Mouse (Mus musculus) ES-Bruce4 (cell line): ENCODE measurements around the gene Kcnip1. TPM values are rescaled to one million over a fixed set of nuclear protein-coding genes. Genes with fewer than 3 reads are reported as not detected.

ENCODE experiments used
- H3K27ac ChIP-seq: 2 replicates; pipeline ENCODE4 v1.5.1; 2012; ENCODE audit warnings: low read length, inconsistent platforms; ENCODE audit not compliant: insufficient read depth
- H3K27me3 ChIP-seq: 2 replicates; pipeline ENCODE4 v1.6.1; 2012; ENCODE audit warnings: mild to moderate bottlenecking, low read length, inconsistent platforms; ENCODE audit not compliant: control insufficient read depth, poor library complexity, insufficient read depth, severe bottlenecking
- H3K36me3 ChIP-seq: 2 replicates; pipeline ENCODE4 v1.6.1; 2012; ENCODE audit warnings: inconsistent platforms, mild to moderate bottlenecking, low read length, moderate library complexity; ENCODE audit not compliant: control insufficient read depth, poor library complexity, insufficient read depth, severe bottlenecking
- H3K4me1 ChIP-seq: one replicate; pipeline ENCODE4 v1.8.1; 2011; ENCODE audit warnings: low read length; ENCODE audit not compliant: control insufficient read depth, insufficient read depth
- H3K4me3 ChIP-seq: 2 replicates; pipeline ENCODE4 v1.5.1; 2011; ENCODE audit warnings: low read depth, mild to moderate bottlenecking, low read length
- H3K9ac ChIP-seq: 2 replicates; pipeline ENCODE4 v1.6.1; 2012; ENCODE audit warnings: low read depth, mild to moderate bottlenecking, inconsistent platforms; ENCODE audit not compliant: poor library complexity, severe bottlenecking
- H3K9me3 ChIP-seq: replicated peaks from 2 replicates; pipeline ENCODE4 v1.6.1; 2012; ENCODE audit warnings: mild to moderate bottlenecking, low read length, inconsistent platforms; ENCODE audit not compliant: control insufficient read depth, poor library complexity, insufficient read depth, severe bottlenecking
- CTCF ChIP-seq: IDR thresholded peaks from one replicate; pipeline ENCODE4 v1.8.1; 2011; ENCODE audit warnings: low read depth, low read length
- EP300 ChIP-seq: IDR thresholded peaks from 2 replicates; pipeline ENCODE4 v1.6.1; 2011; ENCODE audit warnings: low read depth, low read length; ENCODE audit not compliant: insufficient read depth
- POLR2A ChIP-seq: IDR thresholded peaks from one replicate; pipeline ENCODE4 v1.8.1; 2011; ENCODE audit warnings: low read length; ENCODE audit not compliant: insufficient read depth
- polyA plus RNA-seq: library from polyadenylated mRNA; stranded (reverse); fragments of >200 nt; gene quantifications from 2 replicates; pipeline ENCODE4 v1.2.4, GENCODE M21; 2011; ENCODE audit warnings: low read depth; ENCODE audit not compliant: missing spikeins, insufficient read depth, insufficient read length

Gene Kcnip1
- polyA plus RNA-seq, 1 experiment: not detected

GRCm38 (mm10) chr11:33890382-33890781 is 102.6 kb downstream of the Kcnip1 start:
- H3K27ac ChIP-seq: no peak overlapping the region
- no peaks in the 10 kb centered on the region for H3K36me3 ChIP-seq
- no peak overlapping the region for H3K9ac ChIP-seq
- TF ChIP-seq POLR2A (no peak), CTCF (no peak), EP300 (no peak)
- no peak overlapping the region for H3K4me3 ChIP-seq
- H3K27me3 ChIP-seq: no peaks in the 10 kb centered on the region
- no peaks in the 10 kb centered on the region for H3K4me1 ChIP-seq
- 0 out of 2 replicates have a peak, but pooled peaks cover 2% of the 10 kb centered on the region for H3K9me3 ChIP-seq

DNA sequence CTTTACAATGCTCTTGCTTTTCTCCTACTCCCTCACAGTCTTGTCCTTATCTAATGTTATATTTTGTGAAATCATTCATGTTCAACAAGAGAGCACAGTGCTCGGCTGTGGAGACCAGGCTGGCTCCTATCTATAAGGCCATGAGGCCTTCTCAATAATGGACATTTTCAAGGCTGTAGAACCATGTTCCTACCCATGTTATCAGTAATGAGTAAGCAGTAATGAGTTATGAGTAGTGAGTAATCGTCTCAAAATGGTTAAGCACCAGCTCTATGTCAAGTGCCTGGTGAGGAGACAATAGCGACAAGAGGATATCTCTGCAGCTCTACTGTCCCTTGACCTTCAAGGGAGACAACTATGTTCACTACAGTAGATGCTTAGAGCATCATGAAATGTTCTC is 105.3 kb downstream of the Kcnip1 start:
- Histone ChIP-seq H3K4me1 (no peaks in the 10 kb centered on the region), H3K9me3 (0 out of 2 replicates have a peak, but pooled peaks cover 2% of the 10 kb centered on the region), H3K9ac (no peak overlapping the region), H3K27ac (no peak overlapping the region), H3K4me3 (no peak overlapping the region), H3K36me3 (no peaks in the 10 kb centered on the region), H3K27me3 (no peaks in the 10 kb centered on the region)
- TF ChIP-seq POLR2A (no peak), EP300 (no peak), CTCF (no peak)

DNA sequence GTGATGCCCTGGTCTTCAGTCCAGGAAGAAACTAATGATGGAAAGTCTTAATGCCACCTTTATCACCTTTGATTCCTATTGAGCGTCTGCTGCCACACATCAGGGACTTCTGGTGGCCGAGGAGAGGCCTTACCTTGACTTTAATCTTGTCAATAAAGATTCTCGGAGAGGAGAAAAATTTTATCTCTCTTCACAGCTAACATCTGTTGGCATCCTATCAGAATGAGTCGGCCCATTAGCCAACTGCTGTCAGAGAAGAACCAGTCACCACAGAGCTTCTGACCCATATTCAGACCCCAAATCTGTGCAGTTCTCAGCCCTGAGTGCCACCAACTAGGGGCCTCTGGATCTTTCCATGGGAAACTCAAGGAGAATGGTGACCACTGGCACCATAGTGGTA is 107.0 kb downstream of the Kcnip1 start:
- TF ChIP-seq EP300 (no peak), CTCF (no peak), POLR2A (no peak)
- Histone ChIP-seq H3K4me3 (no peak overlapping the region), H3K4me1 (no peaks in the 10 kb centered on the region), H3K27ac (no peak overlapping the region), H3K27me3 (no peaks in the 10 kb centered on the region), H3K9ac (no peak overlapping the region), H3K9me3 (no peaks in the 10 kb centered on the region), H3K36me3 (no peaks in the 10 kb centered on the region)

GRCm38 (mm10) chr11:33882731-33883328 is 110.1 kb downstream of the Kcnip1 start:
- no peak for TF ChIP-seq CTCF
- no peak for TF ChIP-seq EP300
- no peak for TF ChIP-seq POLR2A
- no peaks in the 10 kb centered on the region for H3K27me3 ChIP-seq

DNA sequence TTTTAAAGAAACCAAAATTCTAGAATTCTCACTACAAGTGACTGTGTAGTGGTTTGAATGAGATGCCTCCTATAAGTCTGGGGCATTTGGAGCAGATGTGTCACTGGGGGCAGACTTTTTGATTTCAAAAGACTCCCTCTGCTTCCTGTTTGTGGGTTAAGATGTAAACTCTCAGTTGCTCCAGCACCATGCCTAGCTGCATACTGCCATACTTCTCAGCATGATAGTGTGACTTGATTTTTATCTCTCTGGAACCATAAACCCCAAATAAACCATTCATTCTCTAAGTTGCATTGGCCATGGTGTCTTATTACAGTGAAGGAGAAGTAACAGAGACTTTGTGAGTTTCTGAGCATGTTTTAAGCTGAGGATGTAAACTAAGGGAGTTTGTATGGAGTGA is 118.0 kb downstream of the Kcnip1 start:
- Histone ChIP-seq H3K9ac (no peak overlapping the region), H3K36me3 (no peaks in the 10 kb centered on the region), H3K4me1 (no peaks in the 10 kb centered on the region), H3K4me3 (no peak overlapping the region), H3K9me3 (peaks cover 3% of the 10 kb centered on the region; the same call in 1 of the 2 replicates), H3K27ac (no peak overlapping the region), H3K27me3 (no peaks in the 10 kb centered on the region)
- TF ChIP-seq EP300 (no peak), CTCF (no peak), POLR2A (no peak)

More at GRCm38 (mm10) chr11:33882731-33883328, 110.1 kb downstream of the Kcnip1 start:
- Histone ChIP-seq H3K27ac (no peak overlapping the region), H3K9ac (no peak overlapping the region), H3K4me1 (no peaks in the 10 kb centered on the region), H3K4me3 (no peak overlapping the region), H3K36me3 (no peaks in the 10 kb centered on the region), H3K9me3 (no peaks in the 10 kb centered on the region)

DNA sequence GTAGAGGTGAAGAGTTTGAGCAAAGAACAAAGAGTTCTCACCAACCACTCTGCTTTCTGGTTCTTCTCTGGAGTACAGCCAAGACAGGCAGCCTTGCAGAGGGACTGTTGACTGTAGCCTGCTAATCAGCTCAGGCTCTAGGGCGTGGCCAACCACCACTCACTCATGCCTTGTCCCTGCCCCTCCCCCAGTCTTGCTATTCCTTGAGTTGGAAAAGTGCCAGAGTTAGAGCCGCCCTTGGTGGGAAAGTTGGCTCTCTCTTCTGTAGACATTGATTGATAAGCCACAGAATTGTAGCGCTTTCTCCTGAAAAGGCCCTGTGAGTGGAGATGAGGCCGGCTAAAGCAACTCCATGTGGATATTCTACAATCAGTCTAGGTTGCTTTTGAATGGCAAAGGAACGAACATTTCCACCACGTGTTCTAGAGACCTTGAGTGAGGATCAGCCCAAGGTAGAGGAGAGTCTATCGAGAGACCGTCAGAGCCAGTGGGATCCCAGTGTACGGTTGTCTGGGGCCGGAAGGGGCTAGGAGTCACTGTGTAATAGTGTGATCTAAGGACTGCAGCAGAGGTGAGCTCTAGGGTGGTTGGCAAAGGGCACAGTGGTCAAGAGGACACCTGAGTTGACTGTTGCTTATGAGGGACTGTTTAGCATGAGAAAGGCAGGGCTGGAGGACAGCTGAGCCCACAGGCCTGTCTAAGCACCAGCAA is 119.7 kb downstream of the Kcnip1 start:
- no peak overlapping the region for H3K27ac ChIP-seq

More for the DNA sequence above, 119.7 kb downstream of the Kcnip1 start:
- no peak overlapping the region for H3K9ac ChIP-seq
- no peaks in the 10 kb centered on the region for H3K4me1 ChIP-seq
- peaks cover 3% of the 10 kb centered on the region; the same call in 1 of the 2 replicates for H3K9me3 ChIP-seq
- no peaks in the 10 kb centered on the region for H3K27me3 ChIP-seq
- TF ChIP-seq CTCF (no peak), EP300 (no peak), POLR2A (no peak)
- H3K4me3 ChIP-seq: no peak overlapping the region
- no peaks in the 10 kb centered on the region for H3K36me3 ChIP-seq
